Mouse (Mus musculus) kidney, adult 2 months (tissue): Measurements from ENCODE around the gene Sart1. TPM values are rescaled to one million over a fixed set of nuclear protein-coding genes. Genes with fewer than 3 reads are reported as not detected.

Experiments used
- DNase-seq: peaks from one replicate; pipeline ENCODE4 v3.0.0; 2021
- H3K27ac ChIP-seq: fragments of 200-500 bp; 2 replicates; pipeline ENCODE4 v1.5.1; 2012; ENCODE audit warnings: low read depth, low read length, control low read depth, inconsistent platforms; ENCODE audit not compliant: insufficient read depth
- H3K27me3 ChIP-seq: fragments of 200-500 bp; replicated peaks from 2 replicates; pipeline ENCODE4 v1.6.1; 2012; ENCODE audit warnings: mild to moderate bottlenecking, moderate library complexity, low read length, inconsistent platforms; ENCODE audit not compliant: control insufficient read depth, insufficient read depth
- H3K36me3 ChIP-seq: fragments of 200-500 bp; 2 replicates; pipeline ENCODE4 v1.6.1; 2012; ENCODE audit warnings: mild to moderate bottlenecking, moderate library complexity, low read length, inconsistent platforms; ENCODE audit not compliant: control insufficient read depth, insufficient read depth
- H3K4me1 ChIP-seq: fragments of 200-500 bp; 2 replicates; pipeline ENCODE4 v1.6.1; 2011; ENCODE audit warnings: low read length; ENCODE audit not compliant: control insufficient read depth, insufficient read depth
- H3K4me3 ChIP-seq: fragments of 200-500 bp; 2 replicates; pipeline ENCODE4 v1.5.1; 2011; ENCODE audit warnings: mild to moderate bottlenecking, low read depth, low read length, control low read depth; ENCODE audit not compliant: insufficient read depth
- CTCF ChIP-seq: fragments of 200-500 bp; conservative IDR thresholded peaks from 2 replicates; pipeline ENCODE4 v1.5.1; 2011; ENCODE audit warnings: low read depth, mild to moderate bottlenecking, control low read depth, low read length, moderate library complexity, mixed read lengths; ENCODE audit not compliant: insufficient read depth, insufficient read length
- POLR2A ChIP-seq: fragments of 200-500 bp; IDR thresholded peaks from one replicate; pipeline ENCODE4 v1.6.1; 2011; ENCODE audit warnings: low read depth, low read length, control low read depth
- WGBS: fragments of 180-500 bp; shearing (Covaris S2); methylation state at CpG from one replicate; pipeline ENCODE4 v1.1.7; 2018; 5-methylcytosine and 5-hydroxymethylcytosine counted together
- polyA plus RNA-seq: library from polyadenylated mRNA; depleted of rRNA; stranded (reverse); fragments of >200 nt; gene quantifications from 2 replicates; pipeline ENCODE4 v1.2.3, GENCODE M21; 2012

Gene Sart1
- polyA plus RNA-seq, 1 experiment = 27.4 TPM

GRCm38 (mm10) chr19:5423561-5423960 is 35.1 kb upstream of the Sart1 start:
- H3K4me3 ChIP-seq = peak overlapping the region; percentile 96
- H3K4me1 ChIP-seq = peaks cover 20% of the 10 kb centered on the region
- no peaks in the 10 kb centered on the region for H3K27me3 ChIP-seq
- DNase-seq = no peak
- TF ChIP-seq CTCF = no peak
- no peak for TF ChIP-seq POLR2A
- no peaks in the 10 kb centered on the region; the same call in 1 of the 2 replicates for H3K36me3 ChIP-seq
- WGBS = 50% methylated on average over 12 of the region's 12 CpGs
- H3K27ac ChIP-seq = no peak overlapping the region

DNA sequence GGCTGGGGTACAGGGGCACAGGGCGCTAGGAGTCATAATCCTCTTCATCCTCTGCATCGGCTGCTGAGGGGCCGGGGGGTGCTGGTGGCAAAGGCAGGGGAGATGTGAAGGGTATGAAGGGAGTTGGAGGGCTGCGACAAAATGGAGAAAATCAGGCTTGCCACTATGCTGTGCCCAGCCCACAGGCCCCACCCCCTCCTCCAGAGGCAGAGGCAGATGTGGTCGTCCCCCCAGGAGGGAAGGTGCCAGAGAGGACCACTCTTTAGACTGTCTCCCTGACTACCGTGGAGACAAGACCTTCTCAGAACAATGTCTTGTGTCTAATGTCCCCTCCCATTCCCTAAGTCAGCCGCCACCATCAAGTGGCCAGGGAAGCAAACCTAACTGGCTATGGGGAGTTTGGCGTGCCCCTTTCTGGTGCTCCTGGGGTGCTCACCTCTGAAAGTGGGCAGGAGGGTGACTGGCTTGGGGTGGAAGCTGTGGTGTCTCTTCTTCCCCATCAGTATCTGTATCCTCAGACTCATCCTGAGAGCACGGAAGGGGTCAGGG is 34.5 kb upstream of the Sart1 start:
- 80% methylated on average over 9 of the region's 9 CpGs for WGBS
- H3K27ac ChIP-seq = no peak overlapping the region
- no peak for DNase-seq
- H3K4me3 ChIP-seq = 0 out of 2 replicates have a peak overlapping the region, but pooled peaks have one; percentile 96
- no peaks in the 10 kb centered on the region; the same call in 1 of the 2 replicates for H3K36me3 ChIP-seq
- TF ChIP-seq POLR2A (no peak), CTCF (no peak)
- H3K27me3 ChIP-seq = no peaks in the 10 kb centered on the region
- H3K4me1 ChIP-seq = peaks cover 20% of the 10 kb centered on the region

DNA sequence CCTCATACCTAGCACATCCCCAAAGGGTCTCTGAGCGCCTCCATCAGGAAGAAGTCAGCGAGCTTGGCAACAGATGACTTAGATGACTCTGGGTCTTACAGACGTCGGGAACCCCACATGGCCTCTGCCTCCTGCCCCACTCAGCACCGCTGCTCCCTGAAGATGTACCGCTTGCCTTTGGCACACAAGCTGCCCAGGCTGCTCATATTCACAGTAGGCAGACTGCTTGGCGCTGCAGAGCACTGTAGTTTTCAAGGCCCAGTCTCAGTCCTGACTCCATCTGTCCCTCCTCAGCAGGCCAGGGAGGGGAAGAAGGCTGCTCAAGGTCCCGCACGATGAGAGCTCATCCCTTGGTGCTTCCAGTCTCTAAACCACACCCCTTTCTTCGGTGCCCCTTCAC is 33.8 kb upstream of the Sart1 start:
- Histone ChIP-seq H3K4me1 (peaks cover 20% of the 10 kb centered on the region), H3K27me3 (no peaks in the 10 kb centered on the region), H3K4me3 (no peak overlapping the region), H3K36me3 (no peaks in the 10 kb centered on the region; the same call in 1 of the 2 replicates), H3K27ac (no peak overlapping the region)
- TF ChIP-seq POLR2A (no peak), CTCF (no peak)
- DNase-seq = no peak
- 82% methylated on average over 10 of the region's 10 CpGs for WGBS

DNA sequence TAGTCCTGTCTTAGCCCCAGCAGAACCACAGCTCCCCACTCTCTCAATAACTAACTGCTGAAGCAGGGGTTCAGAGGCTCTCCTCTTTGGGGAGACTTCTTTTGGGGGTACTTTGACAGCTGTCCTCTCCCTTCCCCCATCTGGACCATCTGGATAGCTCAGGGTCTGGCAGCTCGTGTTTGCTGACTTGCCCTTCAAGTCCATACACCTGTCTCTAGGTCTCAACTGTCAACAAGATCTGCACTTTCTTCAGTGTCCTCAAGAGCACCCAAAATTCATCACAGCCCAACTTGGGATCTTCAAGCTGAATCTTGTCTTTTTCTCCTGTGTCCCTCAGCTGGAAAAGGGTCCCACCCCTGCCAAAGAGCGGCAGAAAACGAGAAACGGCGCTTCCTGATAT is 33.3 kb upstream of the Sart1 start:
- WGBS = 80% methylated on average over 5 of the region's 5 CpGs
- TF ChIP-seq CTCF = no peak
- TF ChIP-seq POLR2A = no peak
- no peaks in the 10 kb centered on the region for H3K36me3 ChIP-seq
- no peak overlapping the region for H3K27ac ChIP-seq
- no peak overlapping the region for H3K4me3 ChIP-seq
- H3K4me1 ChIP-seq = peaks cover 19% of the 10 kb centered on the region
- no peaks in the 10 kb centered on the region for H3K27me3 ChIP-seq
- DNase-seq = no peak

- Histone ChIP-seq H3K4me3 (no peak overlapping the region), H3K27ac (no peak overlapping the region), H3K36me3 (no peaks in the 10 kb centered on the region), H3K4me1 (peaks cover 9% of the 10 kb centered on the region; the same call in 1 of the 2 replicates), H3K27me3 (no peaks in the 10 kb centered on the region)
- no peak for TF ChIP-seq CTCF
- no peak for TF ChIP-seq POLR2A
- no peak for DNase-seq
- WGBS = 87% methylated on average over 6 of the region's 6 CpGs
Observed at GRCm38 (mm10) chr19:5420579-5420978, 32.1 kb upstream of the Sart1 start.

DNA sequence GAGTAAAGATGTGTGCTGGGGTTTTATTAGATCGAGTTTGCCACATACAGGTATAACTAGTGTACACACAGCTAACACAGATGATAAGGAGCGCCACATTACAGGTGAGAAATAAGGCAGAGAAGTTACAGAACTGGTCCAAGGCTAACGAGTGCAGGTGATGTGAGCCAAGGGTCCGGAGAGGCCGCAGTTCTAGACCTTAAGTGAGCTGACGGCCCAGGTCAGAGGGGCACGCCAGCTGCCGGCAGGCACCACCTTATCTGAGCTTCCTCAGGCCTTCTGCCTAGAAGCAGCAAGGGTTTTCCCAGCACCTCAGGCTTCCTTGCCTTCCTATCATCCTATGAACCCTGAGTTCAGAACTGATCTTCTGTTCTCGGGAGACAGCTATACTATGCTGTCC is 31.1 kb upstream of the Sart1 start:
- 92% methylated on average over 9 of the region's 9 CpGs for WGBS
- Histone ChIP-seq H3K27ac (no peak overlapping the region), H3K36me3 (no peaks in the 10 kb centered on the region), H3K27me3 (no peaks in the 10 kb centered on the region), H3K4me3 (no peak overlapping the region), H3K4me1 (peaks cover 9% of the 10 kb centered on the region; the same call in 1 of the 2 replicates)
- DNase-seq = no peak
- TF ChIP-seq CTCF (no peak), POLR2A (no peak)

GRCm38 (mm10) chr19:5418750-5419466 is 30.4 kb upstream of the Sart1 start:
- Histone ChIP-seq H3K27me3 (no peaks in the 10 kb centered on the region), H3K4me3 (no peak overlapping the region), H3K4me1 (peaks cover 9% of the 10 kb centered on the region; the same call in 1 of the 2 replicates), H3K27ac (no peak overlapping the region), H3K36me3 (no peaks in the 10 kb centered on the region)
- WGBS = 92% methylated on average over 8 of the region's 8 CpGs
- DNase-seq = no peak
- TF ChIP-seq POLR2A = no peak
- TF ChIP-seq CTCF = no peak
